Mouse (Mus musculus) CH12.LX (cell line): ENCODE results near the gene Rtf2. TPM values are rescaled to one million over a fixed set of nuclear protein-coding genes. Genes with fewer than 3 reads are reported as not detected.

ENCODE experiments used
- DNase-seq: peaks from one replicate; pipeline ENCODE4 v3.0.0-alpha.2; 2013; ENCODE audit errors: extremely low read depth
- H3K27ac ChIP-seq: 2 replicates; pipeline ENCODE4 v1.5.1; 2012; ENCODE audit warnings: low read depth, mild to moderate bottlenecking, control low read depth, moderate library complexity; ENCODE audit not compliant: insufficient read depth
- H3K27me3 ChIP-seq: replicated peaks from 2 replicates; pipeline ENCODE3; 2012; ENCODE audit warnings: inconsistent platforms
- H3K36me3 ChIP-seq, 2 experiments: replicated peaks in 1 of 2; 2 replicates each; pipeline versions ENCODE3 to v1.6.1; 2012; ENCODE audit warnings: inconsistent platforms in 1 of 2, low read length in 1 of 2, mild to moderate bottlenecking in 1 of 2, mixed read lengths in 1 of 2, moderate library complexity in 1 of 2; ENCODE audit not compliant: control insufficient read depth in 1 of 2, insufficient read depth in 1 of 2
- H3K4me1 ChIP-seq, 2 experiments: 2 replicates each; pipeline ENCODE4 v1.6.1; 2012; ENCODE audit warnings: inconsistent platforms in 1 of 2, moderate library complexity in 1 of 2; ENCODE audit not compliant: insufficient read depth in 2 of 2, control insufficient read depth in 1 of 2
- H3K4me2 ChIP-seq: 2 replicates; pipeline ENCODE4 v1.6.1; 2012; ENCODE audit warnings: low read depth, mild to moderate bottlenecking, control low read depth; ENCODE audit not compliant: poor library complexity, insufficient read depth, severe bottlenecking
- H3K4me3 ChIP-seq, 3 experiments: fragments of 150-350 bp in 1 of 3; sonication (generic) in 1 of 3; replicated peaks in 1 of 3; 2 replicates each; pipeline versions ENCODE3 to v1.5.1; 2011 to 2012; ENCODE audit warnings: low read depth in 2 of 3, low read length in 2 of 3, mild to moderate bottlenecking in 2 of 3, moderate library complexity in 2 of 3, control low read depth in 1 of 3, improper control_type of control experiment in 1 of 3, inconsistent platforms in 1 of 3, mixed read lengths in 1 of 3; ENCODE audit not compliant: poor library complexity in 1 of 3
- H3K79me2 ChIP-seq: replicated peaks from 2 replicates; pipeline ENCODE4 v1.6.1; 2012; ENCODE audit warnings: mild to moderate bottlenecking, moderate library complexity; ENCODE audit not compliant: control insufficient read depth, poor library complexity, insufficient read depth, severe bottlenecking; ENCODE audit errors: extremely low read depth
- H3K9ac ChIP-seq: 2 replicates; pipeline ENCODE4 v1.6.1; 2012; ENCODE audit warnings: low read depth, mild to moderate bottlenecking, control low read depth, moderate library complexity; ENCODE audit not compliant: insufficient read depth
- H3K9me3 ChIP-seq: replicated peaks from 2 replicates; pipeline ENCODE3; 2012; ENCODE audit warnings: low read length, inconsistent platforms, mixed read lengths
- CHD1 ChIP-seq: IDR thresholded peaks from 2 replicates; pipeline ENCODE4 v1.6.1; 2012; ENCODE audit warnings: low read depth, low read length, improper control_type of control experiment, inconsistent platforms
- CTCF ChIP-seq, 2 experiments: IDR thresholded peaks in 1 of 2; conservative IDR thresholded peaks in 1 of 2; 2 replicates each; pipeline ENCODE4 v1.5.1; 2011 to 2012; ENCODE audit warnings: low read depth in 2 of 2, low read length in 2 of 2, improper control_type of control experiment in 1 of 2, inconsistent platforms in 1 of 2, mild to moderate bottlenecking in 1 of 2, moderate library complexity in 1 of 2
- ELF1 ChIP-seq: IDR thresholded peaks from 2 replicates; pipeline ENCODE4 v1.6.1; 2014; ENCODE audit warnings: low read depth, mild to moderate bottlenecking, inconsistent platforms, low read length, improper control_type of control experiment
- JUN ChIP-seq: IDR thresholded peaks from 2 replicates; pipeline ENCODE4 v1.6.1; 2011; ENCODE audit warnings: low read depth, mild to moderate bottlenecking, low read length, improper control_type of control experiment, moderate library complexity; ENCODE audit not compliant: insufficient read depth
- MAFK ChIP-seq: IDR thresholded peaks from 2 replicates; pipeline ENCODE4 v1.6.1; 2011; ENCODE audit warnings: low read length, improper control_type of control experiment; ENCODE audit not compliant: insufficient replicate concordance
- MAX ChIP-seq: IDR thresholded peaks from 2 replicates; pipeline ENCODE4 v1.6.1; 2011; ENCODE audit warnings: low read length, improper control_type of control experiment
- MXI1 ChIP-seq: IDR thresholded peaks from 2 replicates; pipeline ENCODE4 v1.6.1; 2011; ENCODE audit warnings: mild to moderate bottlenecking, low read depth, low read length, improper control_type of control experiment
- POLR2A ChIP-seq: IDR thresholded peaks from 2 replicates; pipeline ENCODE4 v1.6.1; 2011; ENCODE audit warnings: low read depth, mild to moderate bottlenecking, improper control_type of control experiment, low read length
- RAD21 ChIP-seq: IDR thresholded peaks from 2 replicates; pipeline ENCODE4 v1.6.1; 2011; ENCODE audit warnings: low read depth, mild to moderate bottlenecking, low read length, improper control_type of control experiment, moderate library complexity
- SIN3A ChIP-seq: IDR thresholded peaks from 2 replicates; pipeline ENCODE4 v1.6.1; 2012; ENCODE audit warnings: low read length, improper control_type of control experiment, inconsistent platforms
- SMC3 ChIP-seq: IDR thresholded peaks from 2 replicates; pipeline ENCODE4 v1.6.1; 2011; ENCODE audit warnings: low read depth, low read length, improper control_type of control experiment
- TBP ChIP-seq: conservative IDR thresholded peaks from 2 replicates; pipeline ENCODE4 v1.6.1; 2011; ENCODE audit warnings: low read depth, low read length, improper control_type of control experiment
- ZNF384 ChIP-seq: IDR thresholded peaks from 2 replicates; pipeline ENCODE4 v1.6.1; 2012; ENCODE audit warnings: low read depth, low read length, improper control_type of control experiment, inconsistent platforms
- dilution Hi-C: fragments of 300-500 bp; cut with MboI; formaldehyde crosslinking; loops from 2 replicates; pipeline ENCODE4 v1.14.3; 2020; ENCODE audit warnings: low sequenced_read_pairs; ENCODE audit not compliant: extremely low pct_unique_long_range_greater_than_20kb, extremely low pct_ligation_motif_present
- in situ Hi-C: fragments of 300-500 bp; cut with MboI; formaldehyde crosslinking; loops from 3 replicates; pipeline ENCODE4 v1.14.3; 2019; ENCODE audit warnings: low sequenced_read_pairs, low pct_ligation_motif_present, low pct_unique_long_range_greater_than_20kb, mixed read lengths
- polyA plus RNA-seq: library from polyadenylated mRNA; unstranded; fragments of >175 nt; gene quantifications from 2 replicates; pipeline ENCODE4 v1.2.1, GENCODE M21; 2012; ENCODE audit warnings: low read depth; ENCODE audit not compliant: insufficient read length
- total RNA-seq, 2 experiments: library from RNA; depleted of rRNA; stranded (reverse); fragments of 300-350 nt in 1 of 2; fragments of >200 nt in 1 of 2; gene quantifications; 2 replicates each; pipeline ENCODE4 v1.2.3; 2012 to 2014

Rtf2 gene
- total and polyA plus RNA-seq, 3 experiments, result 60.3 to 72.9 (median 61.4) TPM

DNA sequence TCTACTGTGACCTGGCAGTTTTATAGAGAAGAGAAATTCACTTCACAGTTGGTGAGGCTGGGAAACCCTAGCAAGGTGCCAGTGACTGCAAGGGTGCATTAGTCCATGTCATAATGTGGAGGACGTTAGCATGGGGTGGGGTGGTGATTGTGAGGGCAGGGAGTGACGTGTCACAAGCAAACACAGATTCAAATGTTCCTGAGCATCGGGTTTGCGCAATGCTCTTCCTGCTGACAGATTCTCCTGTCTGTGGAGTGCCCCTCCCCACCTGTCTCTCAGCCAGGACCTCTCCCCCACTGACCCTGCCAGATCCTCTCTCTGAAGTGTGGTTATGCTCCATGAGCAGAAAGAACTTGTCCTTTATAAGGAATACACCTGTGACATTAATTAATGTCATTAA is 8.0 kb downstream of the Rtf2 start:
- Histone ChIP-seq H3K4me2 (no peak overlapping the region), H3K9ac (no peak overlapping the region), H3K4me3 (no peak overlapping the region), H3K4me1 (peaks cover 0 to 3% of the 10 kb centered on the region in 2 experiments; a peak in 1 of 4 replicates), H3K36me3 (peaks cover 80 to 97% of the 10 kb centered on the region in 2 experiments), H3K79me2 (peaks cover 12% of the 10 kb centered on the region), H3K27me3 (no peaks in the 10 kb centered on the region), H3K27ac (no peak overlapping the region), H3K9me3 (no peaks in the 10 kb centered on the region)
- dilution Hi-C loops, result no loop called here
- no peak for DNase-seq
- no peak for TF ChIP-seq TBP
- in situ Hi-C loops, result loop anchor here (10.0 kb wide), 1 partner anchor 224 kb away; no protein-coding TSS in a partner anchor

DNA sequence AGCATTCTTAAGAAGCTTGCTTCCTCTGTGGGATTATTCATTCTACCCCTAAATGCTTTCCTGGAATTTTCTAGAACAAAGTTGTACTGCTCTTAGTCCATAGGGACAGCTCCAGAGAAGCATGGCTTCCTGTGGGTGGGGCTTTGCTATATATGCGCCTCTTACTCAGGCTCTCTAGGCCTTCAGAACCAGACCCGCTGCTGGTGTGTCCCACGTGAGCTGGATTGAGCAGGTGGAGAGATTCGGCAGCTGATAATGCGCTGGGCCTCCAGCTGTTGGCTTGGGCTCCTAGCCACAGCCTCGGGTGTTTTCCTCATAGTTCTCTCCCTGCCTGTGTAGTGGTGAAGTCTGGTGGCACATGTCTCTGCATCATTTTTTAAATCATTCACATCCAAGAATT is 10.3 kb downstream of the Rtf2 start:
- no peaks in the 10 kb centered on the region for H3K4me1 ChIP-seq
- in situ Hi-C loops (no loop called here), dilution Hi-C loops (no loop called here)
- H3K79me2 ChIP-seq, result no peaks in the 10 kb centered on the region
- no peak for DNase-seq
- TF ChIP-seq JUN (no peak), ZNF384 (no peak), RAD21 (no peak), SIN3A (no peak), ELF1 (no peak), TBP (no peak)
- no peaks in the 10 kb centered on the region for H3K27me3 ChIP-seq
- no peak overlapping the region for H3K4me3 ChIP-seq
- H3K36me3 ChIP-seq, result peaks cover 87 to 98% of the 10 kb centered on the region in 2 experiments
- no peak overlapping the region for H3K27ac ChIP-seq
- H3K9me3 ChIP-seq, result no peaks in the 10 kb centered on the region
- no peak overlapping the region for H3K9ac ChIP-seq
- no peak overlapping the region for H3K4me2 ChIP-seq

DNA sequence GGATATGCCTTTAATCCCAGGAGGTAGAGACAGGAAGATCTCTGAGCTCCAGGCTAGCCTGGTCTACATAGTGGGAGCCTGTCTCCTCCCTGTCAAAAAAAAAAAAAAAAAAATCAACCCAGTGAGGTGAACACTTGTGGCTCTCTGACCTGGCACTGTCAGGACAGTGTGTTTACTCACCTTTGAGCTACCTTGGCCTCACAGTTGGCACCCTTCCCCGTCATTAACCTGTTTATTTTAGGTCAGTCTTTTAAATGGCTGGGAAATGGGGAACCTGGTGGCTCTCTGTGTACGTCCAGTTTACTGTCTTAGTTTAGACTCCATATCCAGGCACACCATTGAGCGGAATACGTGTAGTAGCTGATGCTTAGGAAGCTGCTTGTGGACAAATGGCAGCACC is 11.7 kb downstream of the Rtf2 start:
- in situ Hi-C loops (no loop called here), dilution Hi-C loops (no loop called here)
- Histone ChIP-seq H3K79me2 (no peaks in the 10 kb centered on the region), H3K9ac (no peak overlapping the region), H3K9me3 (no peaks in the 10 kb centered on the region), H3K4me3 (no peak overlapping the region), H3K27me3 (no peaks in the 10 kb centered on the region), H3K4me1 (no peaks in the 10 kb centered on the region), H3K27ac (no peak overlapping the region), H3K36me3 (peaks cover 85 to 98% of the 10 kb centered on the region in 2 experiments), H3K4me2 (no peak overlapping the region)
- no peak for TF ChIP-seq JUN
- TF ChIP-seq MAFK, result no peak
- no peak for TF ChIP-seq MAX
- TF ChIP-seq POLR2A, result no peak
- no peak for TF ChIP-seq CHD1
- TF ChIP-seq MXI1, result no peak
- no peak for TF ChIP-seq SMC3
- TF ChIP-seq ZNF384, result no peak
- no peak for TF ChIP-seq CTCF (conservative IDR thresholded peaks at IDR 0.05 in 1 of 2, IDR thresholded peaks at IDR 0.05 in 1 of 2; ENCODE audit: low read depth in 2 of 2, low read length in 2 of 2)
- no peak for DNase-seq
